Mouse (Mus musculus) cerebellum, adult 11-12 months (tissue): ENCODE measurements at regions not wholly inside any gene's neighbourhood (a gene's known extent, or its start where the extent isn't known, plus 50 kb on each side); places are given as distances from the start of the nearest gene placed in this dataset.

Source experiments
- DNase-seq: peaks from one replicate; pipeline ENCODE4 v3.0.0; 2022

GRCm38 (mm10) chr7:136820291-136820690 is 74.1 kb upstream of the Mgmt start:
- DNase-seq = no peak

DNA sequence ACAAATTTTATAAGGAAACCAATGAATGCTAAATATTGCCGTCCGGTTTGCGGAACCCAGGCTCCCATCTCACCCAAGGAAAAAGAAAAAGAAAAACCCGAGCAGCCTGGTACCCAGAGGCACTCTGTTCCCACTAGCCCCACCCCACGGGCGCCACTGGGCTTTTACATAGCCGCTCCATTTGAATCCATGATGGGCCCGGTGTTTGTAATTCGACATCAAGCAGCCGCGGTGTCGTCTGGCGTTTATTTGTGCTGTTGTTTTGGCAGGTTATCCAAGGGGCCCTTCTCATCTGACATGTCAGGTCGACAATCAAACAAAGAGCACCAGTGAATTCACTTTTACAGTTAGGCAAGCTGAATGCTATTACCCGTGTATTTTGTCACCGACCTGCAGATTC is 68.8 kb upstream of the Mgmt start:
- DNase-seq = no peak

DNA sequence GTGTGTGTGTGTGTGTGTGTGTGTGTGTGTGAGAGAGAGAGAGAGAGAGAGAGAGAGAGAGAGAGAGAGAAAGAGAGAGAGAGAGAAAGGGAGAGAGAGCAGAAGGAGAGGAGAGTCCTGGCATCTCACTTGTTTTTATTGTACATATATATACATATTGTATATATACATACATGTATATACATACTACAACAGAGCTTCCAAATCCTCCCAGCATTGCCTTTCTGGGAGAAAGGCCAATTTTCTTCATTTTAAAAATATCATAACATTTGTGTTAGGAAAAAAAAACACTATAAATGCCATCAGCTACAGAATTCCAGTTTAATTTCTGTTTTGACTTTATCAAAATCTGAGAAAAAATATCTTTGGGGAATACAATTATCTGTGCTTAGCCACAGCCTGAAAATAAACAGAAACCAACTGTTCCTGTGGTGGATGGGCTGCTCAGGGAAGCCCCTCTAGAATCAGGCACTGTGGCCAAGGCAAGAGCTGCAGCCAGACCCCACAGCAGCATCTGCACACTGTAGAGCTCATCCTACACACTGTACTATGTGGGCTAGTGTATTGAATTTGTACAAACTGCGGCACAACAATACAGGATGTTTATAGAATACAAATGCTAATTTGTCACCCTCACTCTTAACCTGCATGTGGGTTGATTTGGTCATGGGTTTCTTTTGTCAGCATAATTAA is 64.6 kb upstream of the Mgmt start:
- DNase-seq = no peak

DNA sequence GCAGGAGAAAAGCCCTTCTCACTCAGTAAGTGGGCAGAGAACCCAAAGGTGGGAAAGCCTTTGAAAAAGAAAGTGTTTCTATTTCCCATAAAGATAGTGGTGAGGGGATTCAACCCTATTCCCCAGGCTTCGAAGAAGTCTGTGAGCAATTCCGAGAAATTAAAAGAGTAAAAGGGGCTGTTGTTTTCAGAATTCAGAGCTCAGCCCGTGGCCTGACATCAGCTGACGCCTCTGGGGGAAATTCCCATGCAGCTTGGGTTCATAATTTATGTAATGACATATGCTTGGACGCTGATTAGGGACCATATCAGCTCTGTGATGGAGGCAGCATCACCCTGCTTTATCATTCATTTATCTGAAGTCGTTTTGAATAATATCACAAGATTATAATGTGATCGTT is 62.0 kb upstream of the Mgmt start:
- no peak for DNase-seq

GRCm38 (mm10) chr7:136838971-136839370 is 55.4 kb upstream of the Mgmt start:
- no peak for DNase-seq

- DNase-seq = no peak
Observed at GRCm38 (mm10) chr7:136840224-136840623, 54.2 kb upstream of the Mgmt start.

DNA sequence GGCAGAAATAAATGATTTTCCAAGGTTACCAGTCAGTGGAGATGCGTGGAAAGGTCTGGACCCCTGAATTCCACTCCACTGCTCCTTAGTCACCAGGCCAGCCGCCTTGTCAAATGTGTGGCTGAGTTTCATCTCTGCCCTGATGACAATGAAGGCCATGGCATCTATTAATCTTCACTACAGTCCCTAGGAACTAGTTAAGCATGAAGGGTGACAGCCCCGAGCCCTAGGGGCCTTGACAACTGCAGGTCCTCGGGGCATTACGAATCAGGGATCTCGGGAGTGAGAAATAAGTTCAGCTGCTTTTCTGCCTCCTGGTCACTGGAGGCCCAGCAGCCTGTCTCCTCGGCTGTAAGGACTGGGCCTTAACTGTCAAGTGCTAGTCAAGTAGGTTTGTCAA is 51.7 kb upstream of the Mgmt start:
- no peak for DNase-seq

DNA sequence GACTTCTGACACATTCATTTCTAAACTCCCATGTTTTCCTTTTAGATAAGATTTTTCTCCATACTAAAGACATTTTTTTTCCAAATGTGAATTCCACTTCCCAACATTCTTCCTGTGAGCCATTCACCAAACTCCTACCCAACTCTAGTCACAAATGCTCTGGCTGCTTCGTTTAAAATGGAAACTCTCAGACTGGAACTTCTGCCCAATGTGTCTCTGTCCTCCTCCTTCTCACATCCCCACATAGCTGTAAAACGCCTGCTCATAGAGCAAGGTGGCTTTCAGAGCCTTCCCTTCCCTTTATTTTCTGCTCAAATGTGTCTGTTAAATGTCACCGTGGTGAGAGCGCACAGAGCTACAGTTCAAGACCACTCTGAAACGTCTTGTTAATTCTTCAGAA is 50.1 kb upstream of the Mgmt start:
- DNase-seq = no peak
